Mouse (Mus musculus) hematopoietic stem cell, adult 5-6 weeks (primary cell): ENCODE results near the gene Zfp809. TPM values are rescaled to one million over a fixed set of nuclear protein-coding genes. Genes with fewer than 3 reads are reported as not detected.
A peak's percentile ranks its signal among the peaks of the same experiment; 100 is the strongest.

Experiments used
- ATAC-seq, 2 experiments: fragments of 125-278 bp in 1 of 2; replicated peaks in 1 of 2; 2 replicates each; pipeline ENCODE4 v1.8.0; 2016 to 2017; ENCODE audit warnings: inconsistent platforms in 2 of 2, mild to moderate bottlenecking in 2 of 2, moderate number of reproducible peaks in 2 of 2, low read depth in 1 of 2, moderate TSS enrichment in 1 of 2; ENCODE audit not compliant: low FRiP score in 2 of 2, poor library complexity in 2 of 2, severe bottlenecking in 2 of 2, insufficient read depth in 1 of 2, low TSS enrichment in 1 of 2
- total RNA-seq: library from RNA; stranded (forward); fragments of 172-1452, 232-1000 nt; gene quantifications from 2 replicates; pipeline ENCODE4 v1.2.3, GENCODE M21; 2017

The Zfp809 gene
- total RNA-seq, 1 experiment from 2014 or later: 38.2 TPM

- ATAC-seq: no peak
Observed at GRCm38 (mm10) chr9:22258784-22259183, 33.3 kb downstream of the Zfp809 start.

- ATAC-seq: peak; percentile 84 to 95
Observed at GRCm38 (mm10) chr9:22259184-22260091, 33.9 kb downstream of the Zfp809 start, which contains the start of gene Zfp599. Zfp599 (minus strand) TSS chr9:22259895.

DNA sequence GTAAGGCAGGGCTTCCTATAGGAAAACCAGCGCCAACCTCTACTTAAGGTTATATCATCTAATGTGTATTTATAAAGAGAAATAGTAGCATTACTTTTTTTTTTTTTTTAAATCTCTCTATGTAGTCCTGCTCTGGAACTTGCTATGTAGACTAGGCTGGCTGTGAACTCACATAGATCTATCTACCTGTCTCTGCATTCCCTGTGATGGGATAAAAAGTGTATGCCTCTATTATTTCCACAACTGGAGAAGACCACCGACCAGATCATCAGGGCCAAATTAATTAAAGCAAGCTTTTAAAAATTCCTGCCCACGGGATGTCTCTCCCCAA, 34.5 kb downstream of the Zfp809 start:
- no peak for ATAC-seq

DNA sequence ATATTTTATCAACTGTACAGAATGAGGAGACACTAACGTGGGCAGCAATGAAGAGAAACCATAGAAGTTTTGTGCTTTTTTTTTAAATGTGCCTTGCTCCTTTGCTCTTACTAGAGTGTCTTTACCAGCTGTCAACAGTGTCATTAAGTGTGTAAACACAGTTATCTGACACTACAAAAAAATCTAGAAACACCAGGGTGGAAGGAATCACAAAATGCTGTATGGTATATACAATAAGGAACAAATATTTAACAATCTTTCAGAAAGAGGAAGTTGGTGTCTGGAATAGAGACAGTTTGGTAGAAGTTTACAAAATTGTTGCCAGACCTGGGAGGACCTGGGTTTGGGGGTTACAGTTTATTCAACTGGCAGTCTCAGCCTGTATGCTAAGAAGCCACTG, 36.1 kb downstream of the Zfp809 start:
- ATAC-seq: 0 out of 4 replicates have a peak, but pooled peaks have one; percentile 24 to 27

DNA sequence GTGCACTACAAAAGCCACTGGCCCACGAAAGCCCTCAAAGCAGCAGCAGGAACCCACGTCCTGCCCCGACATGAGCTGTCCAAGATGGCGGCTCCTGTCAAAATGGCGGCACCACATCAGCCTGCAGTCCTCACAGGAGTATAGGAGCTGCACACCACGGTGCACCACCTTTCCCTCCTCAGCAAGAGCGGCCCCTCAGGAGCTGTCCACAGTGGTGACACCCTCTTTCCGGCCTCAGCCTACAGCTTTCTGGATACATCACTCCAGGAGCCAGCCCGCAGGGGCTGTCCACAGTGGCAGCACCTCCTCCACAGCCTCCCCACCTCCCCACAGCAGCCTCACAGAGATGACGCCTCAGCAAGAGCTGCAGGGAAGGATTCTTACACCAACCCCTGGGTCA, 37.1 kb downstream of the Zfp809 start:
- no peak for ATAC-seq

- ATAC-seq: no peak
Observed at GRCm38 (mm10) chr9:22268886-22269285, 43.4 kb downstream of the Zfp809 start.

- no peak for ATAC-seq
Observed at GRCm38 (mm10) chr9:22278733-22279132, 53.2 kb downstream of the Zfp809 start.

Other genes starting within 250 kb of the Zfp809 start
- gene Rgl3, start 236.3 kb upstream of the Zfp809 start, total RNA-seq: not detected in 2 replicates
- 0.19 TPM in 1 of 2 replicates, not detected in the other for gene Ccdc151, start 223.1 kb upstream of the Zfp809 start, total RNA-seq
- 91.7 and 110 TPM in 2 replicates for gene Prkcsh, start 222.9 kb upstream of the Zfp809 start, total RNA-seq
- not detected in 2 replicates for gene Elavl3, start 173.7 kb upstream of the Zfp809 start, total RNA-seq
- not detected in 2 replicates for gene Gm49318, start 154.5 kb upstream of the Zfp809 start, total RNA-seq
- gene Zfp653, start 154.3 kb upstream of the Zfp809 start, total RNA-seq: 11.1 and 12.9 TPM in 2 replicates
- 15.9 and 17.7 TPM in 2 replicates for gene Ecsit, start 140.3 kb upstream of the Zfp809 start, total RNA-seq
- not detected in 2 replicates for gene Cnn1, start 126.5 kb upstream of the Zfp809 start, total RNA-seq
- gene Elof1, start 108.5 kb upstream of the Zfp809 start, total RNA-seq: 43.6 and 44.7 TPM in 2 replicates
- gene Acp5, start 90.0 kb upstream of the Zfp809 start, total RNA-seq: 1.1 and 2.8 TPM in 2 replicates
- 10.4 and 26.5 TPM in 2 replicates for gene Pigyl, start 68.9 kb upstream of the Zfp809 start, total RNA-seq
- gene Zfp872, start 37.6 kb upstream of the Zfp809 start, total RNA-seq: not detected in 2 replicates
- 11.5 and 14.2 TPM in 2 replicates for gene Zfp599, start 34.2 kb downstream of the Zfp809 start, total RNA-seq
- gene Zfp810, start 81.9 kb downstream of the Zfp809 start, total RNA-seq: 10.6 and 21.5 TPM in 2 replicates
- 36.2 and 39.2 TPM in 2 replicates for gene Anln, start 163.5 kb downstream of the Zfp809 start, total RNA-seq
- 3.8 and 8.7 TPM in 2 replicates for gene 9530077C05Rik, start 185.8 kb downstream of the Zfp809 start, total RNA-seq
- not detected in 2 replicates for gene Gm17545, start 228.6 kb downstream of the Zfp809 start, total RNA-seq
- gene Rp9, start 244.0 kb downstream of the Zfp809 start, total RNA-seq: 173 and 179 TPM in 2 replicates